Mouse (Mus musculus) layer of hippocampus, postnatal 25 days (tissue): Measurements from ENCODE around the gene Trpv2. TPM values are rescaled to one million over a fixed set of nuclear protein-coding genes. Genes with fewer than 3 reads are reported as not detected.

Experiments used
- DNase-seq, 2 experiments: peaks; one replicate each; pipeline ENCODE4 v3.0.0; 2022; ENCODE audit warnings: mixed read lengths in 2 of 2, low spot score in 1 of 2; ENCODE audit errors: extremely low spot score in 1 of 2
- total RNA-seq, 2 experiments: library from RNA; stranded (reverse); gene quantifications; 2 replicates each; pipeline ENCODE4 v1.2.3; 2021

The Trpv2 gene
- total RNA-seq, 2 experiments from 2014 or later = 14.3 to 16.0 TPM

DNA sequence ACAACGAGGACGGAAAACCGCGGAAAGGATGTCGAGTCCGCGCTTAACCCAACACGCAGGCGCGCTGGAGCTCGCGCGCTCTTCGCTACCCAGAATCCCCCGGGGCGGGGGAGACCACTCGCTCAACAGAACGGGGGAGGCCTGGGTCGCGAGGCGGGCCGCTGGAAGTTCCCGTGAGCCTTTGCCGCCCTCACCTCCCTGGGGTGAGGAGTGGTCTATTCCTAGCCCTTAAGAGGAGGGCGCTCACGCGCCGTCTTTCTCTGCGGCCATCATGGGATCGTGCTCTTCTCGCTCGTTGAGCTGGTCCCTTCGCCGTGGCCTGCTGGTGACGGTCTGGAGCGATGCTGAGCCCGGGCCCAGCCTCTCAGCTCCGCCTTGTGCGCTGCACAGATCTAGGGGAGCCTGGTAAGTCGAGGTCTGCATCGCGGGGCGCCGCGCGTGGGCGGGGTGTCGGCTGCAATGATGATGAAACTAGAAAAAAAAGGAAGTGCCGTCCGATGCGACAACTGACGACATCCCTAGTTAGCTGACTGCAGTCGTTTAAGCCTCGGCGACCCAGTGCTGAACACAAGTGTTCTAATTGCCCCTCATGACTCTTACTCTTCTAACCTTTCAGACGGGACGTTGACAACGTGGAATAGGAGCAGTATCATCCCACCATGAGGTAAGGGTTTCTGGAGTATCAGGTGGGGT lies 28.5 kb downstream of the Trpv2 start:
- DNase-seq = peak; percentile 89 to 96

DNA sequence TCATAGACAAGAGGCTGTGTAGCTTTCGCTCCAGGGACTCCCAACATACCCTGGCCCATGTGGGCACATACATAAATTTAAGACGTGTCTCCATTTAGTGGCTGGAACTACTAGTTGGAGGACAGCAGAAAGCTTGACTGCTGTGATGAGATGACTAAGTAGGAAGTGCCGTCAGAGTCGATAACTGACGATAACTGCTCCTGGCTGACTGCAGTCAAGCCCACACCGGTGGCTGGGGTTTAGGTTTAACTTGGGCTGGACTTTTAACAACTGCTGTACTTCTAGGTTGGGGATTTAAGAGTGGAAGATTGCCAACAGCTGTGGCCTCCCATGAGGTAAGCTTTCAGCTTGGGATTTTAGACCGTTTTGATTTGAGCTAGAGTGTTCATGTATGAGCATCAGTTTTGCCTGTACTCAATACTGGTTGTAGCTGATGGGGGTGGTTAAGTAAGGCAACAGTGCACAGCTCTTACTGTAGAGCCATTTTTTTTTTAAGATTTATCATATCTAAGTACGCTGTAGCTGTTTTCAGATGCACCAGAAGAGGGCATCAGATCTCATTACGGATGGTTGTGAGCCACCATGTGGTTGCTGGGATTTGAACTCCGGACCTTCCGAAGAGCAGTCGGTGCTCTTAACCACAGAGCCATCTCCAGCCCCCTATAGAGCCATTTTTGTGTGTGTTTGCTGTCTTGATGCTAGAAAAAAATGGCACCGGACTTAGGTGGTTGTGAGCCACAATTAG lies 29.2 kb downstream of the Trpv2 start:
- DNase-seq = peak in 1 of 2 experiments; percentile 19

DNA sequence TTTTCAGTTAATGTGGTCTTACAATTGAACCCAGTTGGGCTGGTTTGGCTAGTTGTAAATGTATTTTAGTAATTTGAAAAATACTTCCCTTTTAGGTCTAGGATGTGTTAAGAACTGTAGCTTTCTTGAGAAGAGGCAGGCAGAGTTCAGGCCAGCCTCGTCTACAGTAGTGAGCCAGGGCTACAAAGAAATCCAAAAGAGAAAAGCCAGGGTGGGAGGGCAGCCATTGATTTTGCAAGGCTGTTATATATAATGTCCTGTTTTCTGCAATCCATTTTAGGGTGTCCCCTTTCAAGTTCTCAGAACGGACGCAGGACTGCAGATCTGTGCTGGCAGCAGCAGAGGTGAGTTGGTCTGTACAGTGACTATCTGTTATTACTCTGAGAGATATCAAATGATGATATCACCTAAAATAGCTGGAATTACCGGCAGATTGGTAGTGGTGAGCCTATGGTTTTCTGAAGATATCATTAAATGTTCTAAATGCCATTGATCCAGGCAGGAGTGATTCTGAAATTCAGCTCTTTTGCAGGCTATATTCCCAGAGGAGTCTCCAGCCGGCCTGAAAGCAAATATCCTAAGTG lies 29.9 kb downstream of the Trpv2 start:
- DNase-seq = no peak

DNA sequence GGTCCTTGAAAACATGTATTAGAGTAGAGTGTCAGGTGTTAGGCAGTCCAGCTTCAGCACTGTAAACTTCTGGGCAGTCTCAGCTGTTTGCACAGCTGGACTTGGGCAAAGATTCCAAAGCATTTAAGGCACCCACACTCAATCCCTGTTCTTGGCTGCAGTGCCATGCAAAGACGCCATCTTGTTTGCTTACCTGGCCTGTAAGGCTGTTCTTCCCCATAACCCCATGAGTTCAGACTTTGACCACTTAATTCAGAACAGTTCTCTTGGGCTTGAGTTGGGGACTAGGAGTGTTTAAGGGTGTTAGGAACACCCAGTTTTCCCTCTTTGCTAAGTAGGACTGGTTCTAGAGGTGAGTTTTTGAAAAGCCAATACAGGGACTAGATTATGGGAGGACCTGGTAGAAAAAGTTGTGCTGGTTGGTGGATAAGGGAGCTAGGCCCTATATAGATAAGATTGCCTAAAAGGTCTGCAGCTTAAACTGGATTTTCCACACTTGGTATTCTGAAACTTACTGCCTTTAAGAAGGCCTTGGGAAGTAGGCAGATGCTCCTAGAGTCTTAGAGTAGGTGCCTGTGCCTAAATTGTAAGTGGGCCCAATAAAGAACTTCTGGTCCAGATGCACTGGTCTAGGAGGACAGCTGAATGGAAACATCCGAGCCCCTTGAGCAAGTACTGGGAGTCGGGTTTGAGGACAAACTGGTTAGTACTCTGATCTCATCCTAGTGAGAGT lies 30.8 kb downstream of the Trpv2 start:
- DNase-seq = no peak

DNA sequence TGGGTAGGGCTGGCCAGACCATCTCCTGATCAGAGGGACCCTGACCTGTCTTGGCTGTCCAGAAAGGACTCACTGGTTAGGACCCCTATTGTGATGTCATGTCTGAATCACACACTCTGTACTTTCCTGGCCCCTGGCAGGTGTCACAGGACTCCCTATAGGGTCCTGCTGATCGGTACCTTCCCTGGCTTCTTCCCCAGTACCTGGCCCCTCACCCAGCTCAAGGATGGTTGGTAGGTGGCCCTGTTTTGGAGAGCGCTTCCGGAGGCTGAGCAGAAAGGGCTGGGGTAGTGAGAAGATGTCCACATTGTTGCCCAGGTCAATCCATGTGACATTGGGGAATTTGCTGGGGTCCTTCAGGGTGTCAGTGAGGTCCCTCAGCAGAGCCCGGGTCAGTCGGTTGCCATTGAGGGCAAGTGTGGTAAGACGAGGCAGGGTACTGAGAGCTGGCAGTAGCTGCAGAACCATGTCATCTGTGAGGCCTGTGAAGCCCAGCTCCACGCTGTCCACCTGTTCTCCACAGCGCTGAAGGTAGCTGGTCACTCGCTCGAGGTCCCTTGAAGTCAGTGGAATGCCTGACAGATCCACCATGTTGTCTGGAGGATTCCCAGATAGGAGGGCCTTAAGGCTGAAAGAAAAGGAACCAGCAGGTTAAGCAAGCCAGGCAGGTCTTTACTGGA lies 31.5 kb downstream of the Trpv2 start:
- no peak for DNase-seq

DNA sequence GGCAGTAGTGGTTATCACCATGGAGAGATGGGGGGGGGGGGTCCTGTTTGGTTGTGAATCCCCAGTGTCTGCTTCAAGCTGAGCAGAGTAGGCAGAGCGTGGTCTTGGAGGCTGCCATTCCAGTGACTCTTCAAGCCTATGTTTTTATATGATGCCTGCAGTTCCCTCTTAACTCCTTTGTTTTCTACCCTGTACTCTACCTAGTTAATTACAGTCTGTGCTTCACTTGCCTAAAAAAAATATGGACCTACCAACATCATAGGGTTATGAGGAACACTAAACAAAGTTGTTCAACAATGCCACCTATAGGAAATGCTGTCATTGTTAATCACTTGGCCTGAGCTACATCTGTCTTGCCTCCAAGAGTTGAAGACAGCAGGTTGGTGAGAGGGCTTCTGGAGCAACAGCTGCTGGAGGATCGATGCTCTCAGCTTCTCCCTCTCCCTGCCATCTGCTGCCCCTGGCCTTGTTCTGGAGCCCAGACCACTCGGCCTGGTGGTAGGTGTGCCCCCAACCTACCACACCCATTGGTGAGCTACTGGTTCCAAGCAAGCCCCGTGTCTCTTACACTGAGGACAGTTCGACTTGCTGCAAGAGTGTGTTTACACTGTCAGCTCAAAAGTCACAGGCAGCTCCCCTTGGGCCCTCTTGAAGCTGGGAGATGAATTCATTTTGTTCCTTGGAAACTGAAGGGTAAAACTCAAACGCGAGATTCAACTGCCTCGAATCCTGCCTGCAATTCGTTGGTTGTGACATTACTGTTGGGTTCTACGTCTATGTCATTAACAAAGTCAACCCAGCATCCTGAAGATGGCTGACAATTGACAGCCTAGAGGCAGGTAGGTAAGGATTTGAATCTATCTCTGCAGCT lies 32.2 kb downstream of the Trpv2 start:
- DNase-seq = no peak

DNA sequence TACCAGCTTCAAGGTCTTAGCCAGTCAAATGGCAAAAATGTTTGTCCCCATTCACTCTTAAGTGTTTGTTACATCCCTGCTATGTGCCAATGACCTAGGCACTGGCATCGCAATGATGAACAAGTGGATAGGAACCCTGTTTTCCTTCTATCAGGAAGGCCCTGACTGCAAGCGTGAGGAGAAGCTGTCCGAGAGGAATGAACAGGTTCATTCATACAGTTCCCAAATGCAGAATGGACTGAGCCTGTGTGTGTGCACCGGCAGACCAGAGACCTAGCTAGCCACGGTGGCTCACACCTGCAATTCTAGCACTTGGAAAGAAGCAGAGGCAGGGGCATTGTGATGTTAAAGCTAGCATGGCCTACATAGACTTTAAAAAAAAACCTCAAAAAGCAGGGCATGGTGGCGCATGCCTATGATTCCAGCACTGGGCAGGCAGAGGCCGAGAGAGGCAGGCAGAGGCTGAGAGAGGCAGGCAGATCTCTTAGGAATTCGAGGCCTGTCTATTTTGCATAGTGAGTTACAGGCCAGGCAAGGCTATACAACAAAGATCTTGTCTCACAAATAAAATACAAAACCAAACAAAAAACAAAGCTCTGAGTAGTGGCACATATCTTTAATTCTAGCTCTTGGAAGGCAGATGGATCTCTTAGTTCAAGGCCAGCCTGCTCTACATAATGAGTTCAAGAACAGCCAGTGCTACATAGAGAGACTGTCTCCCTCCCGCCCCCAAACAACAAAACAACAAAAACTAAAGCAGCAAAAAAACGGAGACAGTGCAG lies 33.1 kb downstream of the Trpv2 start:
- DNase-seq = no peak

DNA sequence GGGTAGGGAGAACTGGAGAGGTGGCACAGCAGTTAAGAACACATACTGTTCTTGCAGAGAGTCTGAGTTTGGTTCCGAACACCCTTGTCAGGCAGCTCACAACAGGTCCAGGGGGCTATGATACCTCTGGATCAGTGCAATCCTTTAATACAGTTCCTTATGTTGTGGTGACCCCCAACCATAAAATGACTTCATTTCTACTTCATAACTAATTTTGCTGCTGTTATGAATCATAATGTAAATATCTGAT lies 33.6 kb downstream of the Trpv2 start:
- no peak for DNase-seq

DNA sequence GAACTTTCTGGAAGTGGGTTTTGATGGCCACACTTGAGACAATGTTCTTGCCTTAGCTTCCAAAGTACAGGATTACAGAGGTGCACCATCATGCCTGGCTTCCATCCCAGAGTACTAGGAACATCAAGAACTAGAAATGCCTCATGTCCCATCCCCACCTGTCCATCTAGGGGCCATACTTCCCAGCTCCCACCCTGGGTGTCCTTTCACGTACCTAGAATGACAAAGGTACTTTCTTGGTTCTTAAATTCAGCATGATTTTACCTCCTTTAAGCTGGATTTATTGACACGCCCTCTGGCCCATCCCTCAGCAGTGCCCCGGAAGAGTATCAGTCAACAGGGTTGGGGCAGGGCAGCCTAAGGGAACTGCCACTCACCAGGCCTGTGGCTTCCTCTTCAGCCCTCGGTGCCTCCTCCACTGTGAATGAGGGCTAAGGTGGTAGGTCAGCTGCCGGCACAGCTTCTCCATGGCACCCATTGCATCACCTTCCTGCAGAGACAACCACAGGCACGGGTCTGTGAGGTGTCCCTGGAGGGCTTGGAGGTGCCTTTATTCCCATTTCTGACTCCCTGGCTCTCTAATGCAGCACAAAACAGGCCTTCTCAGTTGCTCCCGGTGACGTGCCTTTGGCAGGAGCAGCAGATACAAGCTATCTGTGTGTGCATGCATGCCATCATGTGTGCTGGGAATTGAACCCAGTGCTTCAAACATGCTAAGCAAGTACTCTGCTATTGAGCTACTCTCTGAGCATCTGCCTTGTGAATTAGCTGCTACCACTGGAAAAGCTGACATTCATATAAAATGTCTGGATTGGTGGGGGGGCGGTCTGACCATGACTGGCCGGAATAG lies 34.8 kb downstream of the Trpv2 start:
- DNase-seq = no peak

DNA sequence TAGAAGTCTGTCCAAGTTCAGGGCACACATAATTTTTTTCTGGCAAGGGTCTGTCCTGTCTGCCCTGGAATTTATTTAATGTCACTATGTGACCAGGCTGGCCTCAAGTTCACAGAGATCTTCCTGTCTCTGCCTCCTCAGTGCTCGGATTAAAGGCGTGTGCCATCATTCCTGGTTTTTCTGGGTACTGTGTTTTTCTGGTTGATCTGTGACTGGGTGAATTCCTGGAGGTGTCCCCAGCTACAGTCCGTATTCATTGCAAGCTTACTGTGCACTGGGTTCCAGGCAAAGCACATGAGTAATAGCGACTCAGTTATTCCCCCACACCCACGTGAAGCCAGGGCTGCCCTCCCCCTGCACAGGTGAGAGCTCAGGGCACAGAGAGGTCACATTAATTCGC lies 36.0 kb downstream of the Trpv2 start:
- no peak for DNase-seq

DNA sequence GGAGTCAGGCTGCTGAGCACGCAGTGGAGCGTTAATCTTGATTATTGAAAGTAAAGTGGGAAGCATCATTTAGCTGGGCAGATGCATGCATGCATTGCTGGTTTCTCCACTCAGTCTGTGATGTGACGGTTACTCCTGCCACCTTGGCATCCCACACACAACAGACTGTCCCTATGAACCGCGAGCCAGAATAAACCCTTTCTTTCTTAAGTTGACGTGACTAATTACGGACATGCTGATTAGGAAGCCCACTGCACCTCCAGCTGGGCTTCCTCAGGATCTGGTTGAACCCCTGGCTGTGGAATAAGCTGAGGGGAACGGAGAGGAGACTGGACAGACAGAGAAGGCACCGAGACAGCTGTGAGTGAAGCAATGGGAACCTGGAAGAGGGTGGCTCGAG lies 38.3 kb downstream of the Trpv2 start:
- no peak for DNase-seq

DNA sequence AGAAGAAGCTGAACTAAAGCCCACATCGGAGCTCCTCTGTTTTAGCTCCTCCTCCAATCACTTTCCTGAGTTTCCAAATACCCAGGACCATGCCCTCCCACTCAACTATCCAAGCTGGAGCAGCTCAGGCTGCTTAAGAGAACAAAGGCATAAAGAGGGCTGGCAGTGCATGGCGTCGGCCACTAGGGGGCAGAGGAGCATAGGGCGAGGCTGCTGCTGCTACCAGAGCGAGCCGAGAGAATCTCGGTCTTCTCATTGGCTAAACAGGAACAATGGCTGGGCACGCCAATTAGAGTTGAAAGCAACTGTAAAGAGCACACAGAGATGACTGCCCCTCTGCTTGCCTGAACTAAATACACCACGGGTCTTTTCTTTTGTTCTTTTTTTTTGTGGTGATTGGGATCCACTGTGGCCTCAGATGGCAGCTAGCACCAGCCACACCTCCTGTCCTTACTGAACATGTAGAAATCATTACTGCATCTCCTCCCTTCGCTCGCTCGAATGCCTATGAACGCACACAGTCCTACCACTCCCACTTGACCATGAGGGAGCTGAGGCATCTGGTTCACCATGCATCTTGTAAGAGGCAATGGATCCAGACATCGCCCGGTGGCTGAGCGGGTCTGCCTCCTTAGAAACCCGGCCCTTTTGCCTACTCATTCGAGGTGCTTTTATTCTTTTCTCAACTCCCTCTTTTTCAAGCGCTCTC lies 39.5 kb downstream of the Trpv2 start:
- peak; percentile 89 to 96 for DNase-seq

DNA sequence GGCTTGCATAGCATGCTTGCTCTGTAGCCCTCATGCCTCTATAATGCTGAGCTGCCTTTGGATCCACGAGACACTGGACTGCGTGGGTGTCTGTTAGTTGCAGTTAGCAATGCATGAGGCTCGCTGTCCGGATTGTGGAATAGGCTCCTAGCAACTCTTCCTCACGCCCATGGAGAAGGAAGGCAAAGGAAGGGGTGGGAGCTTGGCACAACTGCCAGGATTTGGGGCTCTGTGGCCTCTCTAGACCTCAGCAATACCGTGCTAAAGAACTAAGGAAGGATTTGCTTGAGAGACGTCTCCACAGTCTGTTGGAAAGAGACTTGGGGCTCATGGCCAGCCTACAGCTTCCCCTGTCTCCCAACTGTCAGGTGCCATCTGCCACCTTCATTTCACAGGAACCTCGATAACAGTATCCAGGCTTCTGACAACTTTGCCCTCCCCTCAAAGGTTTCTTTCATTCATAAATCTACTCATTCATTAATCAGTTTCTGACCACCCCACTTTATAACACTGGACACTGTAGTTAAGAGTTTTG lies 40.7 kb downstream of the Trpv2 start:
- no peak for DNase-seq

DNA sequence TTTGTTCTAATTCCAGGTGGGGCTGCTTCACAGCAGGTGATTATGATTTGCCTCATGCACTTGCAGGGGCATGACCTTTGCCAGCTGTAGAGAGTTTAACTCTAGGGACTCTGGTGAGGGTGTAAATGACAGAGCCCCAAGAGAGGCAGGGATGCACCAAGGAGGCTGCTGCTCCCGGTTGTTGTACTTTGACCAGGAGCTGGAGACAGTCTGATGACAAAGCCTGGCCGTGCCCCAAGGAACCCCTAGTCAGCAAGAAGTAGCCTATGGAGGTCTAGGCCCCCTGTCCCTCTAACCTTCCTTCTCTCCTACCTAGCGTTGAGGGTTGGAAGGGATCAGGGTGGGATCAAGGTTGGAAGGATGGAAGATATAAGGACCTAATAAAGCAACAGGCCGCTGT lies 41.2 kb downstream of the Trpv2 start:
- no peak for DNase-seq

DNA sequence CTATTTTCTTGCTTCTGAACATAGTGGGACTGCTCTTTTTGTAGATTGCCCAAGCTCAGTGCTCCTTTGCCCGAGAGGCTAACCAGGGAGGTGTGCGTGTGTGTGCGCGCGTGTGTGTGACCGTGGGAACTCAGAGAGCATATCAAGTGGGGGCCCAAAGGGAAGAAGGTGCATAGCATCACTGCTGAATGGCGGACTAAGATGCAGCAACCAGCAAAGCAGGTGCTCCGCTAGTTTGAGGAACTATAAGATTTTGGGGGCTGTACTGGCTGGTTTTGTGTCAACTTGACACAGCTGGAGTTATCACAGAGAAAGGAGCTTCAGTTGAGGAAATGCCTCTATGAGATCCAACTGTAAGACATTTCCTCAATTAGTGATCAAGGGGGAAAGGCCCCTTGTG lies 46.8 kb downstream of the Trpv2 start:
- no peak for DNase-seq

DNA sequence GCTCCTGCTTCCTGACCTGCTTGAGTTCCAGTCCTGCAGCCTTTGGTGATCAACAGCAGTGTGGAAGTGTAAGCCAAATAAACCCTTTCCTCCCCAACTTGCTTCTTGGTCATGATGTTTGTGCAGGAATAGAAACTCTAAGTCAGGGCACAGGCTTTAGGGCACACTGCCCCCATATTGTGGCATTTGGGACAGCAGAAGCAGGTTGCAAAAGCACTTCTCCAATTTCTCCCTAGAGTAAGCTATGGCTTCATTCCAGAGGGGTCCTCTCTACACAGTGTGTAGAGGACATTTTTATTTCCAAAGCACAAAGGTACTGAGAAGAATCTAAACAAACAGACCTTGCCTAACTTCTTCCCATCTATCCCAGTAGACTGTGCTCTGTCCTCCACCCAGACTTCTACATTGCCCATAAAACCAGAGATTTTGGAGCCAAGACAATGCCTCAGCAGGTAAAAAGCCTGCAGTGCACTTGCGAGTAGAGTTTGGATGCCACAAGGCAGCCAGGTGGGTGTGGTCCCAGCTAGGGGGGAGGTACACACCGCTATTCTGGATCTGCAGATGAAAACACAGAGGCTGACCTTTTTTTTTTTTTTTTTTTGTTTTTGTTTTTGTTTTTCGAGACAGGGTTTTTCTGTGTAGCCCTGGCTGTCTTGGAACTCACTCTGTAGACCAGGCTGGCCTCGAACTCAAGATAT lies 47.4 kb downstream of the Trpv2 start:
- DNase-seq = no peak

DNA sequence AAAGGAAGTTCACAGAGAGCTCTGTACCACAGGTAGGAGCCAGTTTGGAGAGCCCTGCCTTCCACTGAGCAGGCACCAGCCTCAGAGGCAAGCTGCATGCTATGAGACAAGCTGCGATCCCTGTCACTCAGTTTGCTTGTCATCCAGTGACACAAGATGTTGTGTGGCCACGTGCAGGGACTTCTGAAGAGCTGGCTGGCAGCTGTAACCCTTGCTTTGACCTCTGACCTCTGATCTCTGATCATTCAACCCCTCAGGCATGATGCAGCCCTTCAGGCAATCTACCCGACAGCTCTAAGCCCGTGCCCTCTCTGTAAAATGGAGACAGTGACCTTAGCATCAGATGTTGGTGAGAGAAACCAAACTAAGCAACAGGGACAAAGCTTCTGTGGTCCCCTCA lies 48.6 kb downstream of the Trpv2 start:
- no peak for DNase-seq
